Mouse (Mus musculus) bone marrow macrophage, adult 2 months (primary cell): ENCODE data around the gene Pdcd4. TPM values are rescaled to one million over a fixed set of nuclear protein-coding genes. Genes with fewer than 3 reads are reported as not detected.
"Not testable (repeated sequence)": the region's sequence is repeated elsewhere in the genome, so short reads cannot be mapped to it uniquely, and the experiment has no call there.

Experiments
- H3K27ac ChIP-seq: 2 replicates; pipeline ENCODE4 v1.5.1; 2012; ENCODE audit warnings: low read depth, low read length; ENCODE audit not compliant: insufficient read depth
- H3K4me1 ChIP-seq: 2 replicates; pipeline ENCODE4 v1.6.1; 2012; ENCODE audit warnings: low read length; ENCODE audit not compliant: control insufficient read depth, insufficient read depth
- H3K4me3 ChIP-seq: 2 replicates; pipeline ENCODE4 v1.5.1; 2012; ENCODE audit warnings: mild to moderate bottlenecking, low read length, moderate library complexity; ENCODE audit not compliant: insufficient read depth
- CTCF ChIP-seq: IDR thresholded peaks from 2 replicates; pipeline ENCODE4 v1.5.1; 2012; ENCODE audit warnings: low read depth, mild to moderate bottlenecking, low read length, moderate library complexity
- POLR2A ChIP-seq: IDR thresholded peaks from 2 replicates; pipeline ENCODE4 v1.6.1; 2012; ENCODE audit warnings: mild to moderate bottlenecking, low read depth, low read length, borderline replicate concordance
- polyA plus RNA-seq: library from polyadenylated mRNA; stranded (reverse); fragments of >200 nt; gene quantifications from 2 replicates; pipeline ENCODE4 v1.2.4, GENCODE M21; 2012; ENCODE audit not compliant: missing spikeins, insufficient read depth, insufficient read length

The Pdcd4 gene
- polyA plus RNA-seq, 1 experiment: 41.5 TPM

DNA sequence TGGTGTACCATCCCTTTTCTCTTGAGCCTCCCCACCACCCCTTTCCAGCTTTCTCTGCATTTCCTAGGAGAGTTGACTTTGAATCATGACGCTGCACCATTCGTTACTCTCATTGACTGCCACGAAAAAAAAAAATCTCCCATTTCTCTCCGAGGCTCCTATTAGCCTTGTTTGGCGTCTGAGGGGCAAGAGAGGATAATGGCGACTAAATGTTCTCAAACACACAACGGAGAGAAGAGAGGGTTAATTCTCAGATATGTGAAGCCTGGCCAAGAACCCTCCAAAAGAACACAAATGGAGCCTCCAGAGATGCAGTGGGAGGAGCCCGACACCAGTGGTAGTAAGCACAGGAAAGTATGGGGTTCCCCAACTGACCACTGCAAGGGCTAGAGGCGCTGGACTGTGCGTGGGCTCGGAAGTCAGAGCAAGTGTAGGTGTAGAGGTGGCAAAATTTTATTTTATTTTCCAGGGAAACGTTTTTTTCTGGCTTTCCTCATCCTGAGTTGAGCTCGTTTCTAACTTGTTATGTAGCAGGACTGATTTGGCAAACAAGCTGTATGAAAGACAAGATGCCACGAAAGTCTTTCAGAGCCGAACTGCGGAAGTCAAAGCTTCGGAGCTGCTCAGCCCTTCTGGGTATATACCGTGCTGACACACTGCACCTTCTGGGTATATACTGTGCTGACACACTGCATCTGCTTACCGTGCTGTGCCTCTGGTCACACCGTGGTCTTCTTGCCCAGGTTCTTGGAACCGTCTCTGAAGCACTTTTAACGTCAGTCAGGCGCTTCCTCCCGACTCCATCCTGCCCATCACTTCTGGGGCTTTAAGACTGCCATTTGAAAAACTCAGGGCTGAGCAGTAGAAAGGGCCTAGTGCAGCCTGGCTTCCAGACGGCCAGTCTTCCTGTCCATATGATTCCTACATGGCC is 7.2 kb downstream of the Pdcd4 start:
- H3K4me1 ChIP-seq: peaks cover 17% of the 10 kb centered on the region
- no peak overlapping the region for H3K27ac ChIP-seq
- H3K4me3 ChIP-seq: no peak overlapping the region
- TF ChIP-seq CTCF (no peak), POLR2A (no peak)

DNA sequence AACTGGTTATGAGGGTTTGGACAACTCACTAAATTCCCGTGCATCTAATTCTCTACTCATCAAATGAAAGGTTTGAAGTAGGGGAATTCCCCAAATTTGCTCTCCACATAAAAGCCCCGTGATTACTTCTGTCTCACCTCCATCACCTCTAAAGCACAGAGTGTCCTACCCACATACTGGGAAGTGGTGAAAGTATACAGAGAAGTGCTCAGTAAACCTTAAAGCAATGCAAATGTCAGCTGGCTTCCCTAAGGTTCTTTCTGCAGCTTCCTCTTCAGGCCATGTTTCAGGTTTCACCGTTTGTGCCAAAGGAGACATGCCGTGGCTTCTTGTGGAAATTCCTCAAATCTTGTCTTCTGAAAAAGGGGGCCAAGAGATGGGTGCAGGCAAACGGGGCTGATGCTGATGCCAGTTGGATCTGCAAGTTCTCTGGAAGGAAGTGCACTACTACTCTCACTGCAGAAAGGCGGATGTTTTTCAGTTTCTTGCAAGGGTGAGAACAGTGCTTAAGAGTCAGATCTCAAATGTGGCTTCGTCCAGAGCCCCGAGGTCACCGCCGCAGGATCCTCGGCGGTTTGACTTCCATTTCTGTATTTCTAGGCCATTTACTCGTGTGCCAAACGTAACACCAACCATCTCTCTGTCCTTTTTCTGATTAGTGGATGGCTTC is 8.0 kb downstream of the Pdcd4 start:
- H3K4me1 ChIP-seq: peaks cover 10% of the 10 kb centered on the region
- no peak overlapping the region for H3K27ac ChIP-seq
- TF ChIP-seq CTCF (no peak), POLR2A (no peak)
- H3K4me3 ChIP-seq: no peak overlapping the region

DNA sequence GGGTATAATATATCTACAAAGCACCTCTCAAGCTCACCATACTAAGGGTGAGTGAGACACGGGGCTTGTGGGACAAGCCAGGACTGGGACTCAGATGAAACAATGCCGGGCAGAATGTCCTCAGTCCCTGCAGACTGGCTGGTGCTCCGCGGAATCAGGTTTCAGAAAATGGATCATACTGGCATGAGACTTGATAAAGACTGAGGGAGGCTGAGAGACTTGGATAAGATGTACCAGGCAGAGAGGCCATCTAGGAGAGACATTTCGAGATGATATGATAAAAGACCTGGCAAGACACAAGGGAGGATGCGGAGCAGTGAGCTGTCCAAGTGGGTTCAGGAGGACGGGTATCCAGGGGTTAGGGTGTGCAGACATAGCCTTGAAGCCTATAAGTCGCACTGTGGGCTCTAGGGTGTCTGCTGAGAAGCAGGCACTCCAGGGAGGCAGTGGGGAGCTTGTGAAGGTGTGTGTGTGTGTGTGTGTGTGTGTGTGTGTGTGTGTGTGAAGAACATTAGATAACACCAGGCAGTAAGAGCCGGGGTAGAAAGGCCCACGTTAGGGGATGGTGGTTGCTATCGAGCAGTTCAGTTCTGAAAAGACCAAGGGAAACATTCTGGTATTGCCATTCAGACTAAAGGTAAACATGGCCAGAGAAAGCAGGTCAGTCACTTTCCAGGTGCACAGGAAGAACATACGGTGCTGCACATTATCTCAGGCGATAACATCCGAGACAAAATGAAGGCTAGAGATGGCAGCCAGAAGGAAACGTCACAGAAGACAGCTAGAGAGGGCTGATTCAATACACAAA is 10.1 kb downstream of the Pdcd4 start:
- TF ChIP-seq POLR2A: no peak
- TF ChIP-seq CTCF: no peak
- H3K4me3 ChIP-seq: peak overlapping the region; percentile 60
- H3K4me1 ChIP-seq: peaks cover 16% of the 10 kb centered on the region
- peak overlapping the region; percentile 77 for H3K27ac ChIP-seq

DNA sequence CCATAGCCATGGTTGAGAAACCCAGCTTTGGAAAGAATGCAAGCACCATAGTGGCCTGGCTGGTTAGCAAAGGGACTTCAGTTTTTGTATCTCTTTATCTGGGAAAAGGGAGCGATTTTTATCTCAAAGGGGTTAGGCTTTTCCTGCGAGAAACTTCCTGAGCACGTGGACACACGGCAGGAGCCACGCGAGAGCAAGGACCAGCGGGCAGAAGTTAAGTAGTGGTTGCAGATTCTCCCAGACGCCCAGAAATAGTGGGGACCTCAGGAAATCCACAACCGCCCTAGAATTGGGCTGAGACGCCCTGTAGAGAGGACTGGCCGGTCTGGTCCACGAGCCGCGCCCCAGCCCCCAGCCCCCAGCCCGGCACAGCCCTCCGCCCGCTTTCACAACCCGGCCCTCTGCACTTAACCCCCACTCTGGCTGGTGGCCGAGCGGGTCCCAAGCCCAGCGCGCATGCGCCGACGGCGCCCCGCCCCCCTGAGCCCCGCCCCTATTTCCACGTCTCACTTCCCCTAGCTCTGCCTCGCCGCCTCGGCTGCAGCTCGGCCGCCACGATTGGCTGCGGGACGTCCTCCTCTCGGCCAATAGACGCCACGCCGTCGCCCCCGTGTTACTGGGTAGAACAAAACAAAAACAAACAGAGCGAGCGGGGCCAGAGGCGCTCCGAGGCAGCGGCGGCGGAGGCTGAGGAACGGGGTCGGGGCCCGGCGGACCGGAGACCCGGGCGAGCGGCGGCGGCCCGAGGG is 10.9 kb downstream of the Pdcd4 start:
- Histone ChIP-seq H3K4me1 (peaks cover 16% of the 10 kb centered on the region), H3K4me3 (peak overlapping the region; percentile 96), H3K27ac (peak overlapping the region; percentile 77)
- no peak for TF ChIP-seq POLR2A
- no peak for TF ChIP-seq CTCF

DNA sequence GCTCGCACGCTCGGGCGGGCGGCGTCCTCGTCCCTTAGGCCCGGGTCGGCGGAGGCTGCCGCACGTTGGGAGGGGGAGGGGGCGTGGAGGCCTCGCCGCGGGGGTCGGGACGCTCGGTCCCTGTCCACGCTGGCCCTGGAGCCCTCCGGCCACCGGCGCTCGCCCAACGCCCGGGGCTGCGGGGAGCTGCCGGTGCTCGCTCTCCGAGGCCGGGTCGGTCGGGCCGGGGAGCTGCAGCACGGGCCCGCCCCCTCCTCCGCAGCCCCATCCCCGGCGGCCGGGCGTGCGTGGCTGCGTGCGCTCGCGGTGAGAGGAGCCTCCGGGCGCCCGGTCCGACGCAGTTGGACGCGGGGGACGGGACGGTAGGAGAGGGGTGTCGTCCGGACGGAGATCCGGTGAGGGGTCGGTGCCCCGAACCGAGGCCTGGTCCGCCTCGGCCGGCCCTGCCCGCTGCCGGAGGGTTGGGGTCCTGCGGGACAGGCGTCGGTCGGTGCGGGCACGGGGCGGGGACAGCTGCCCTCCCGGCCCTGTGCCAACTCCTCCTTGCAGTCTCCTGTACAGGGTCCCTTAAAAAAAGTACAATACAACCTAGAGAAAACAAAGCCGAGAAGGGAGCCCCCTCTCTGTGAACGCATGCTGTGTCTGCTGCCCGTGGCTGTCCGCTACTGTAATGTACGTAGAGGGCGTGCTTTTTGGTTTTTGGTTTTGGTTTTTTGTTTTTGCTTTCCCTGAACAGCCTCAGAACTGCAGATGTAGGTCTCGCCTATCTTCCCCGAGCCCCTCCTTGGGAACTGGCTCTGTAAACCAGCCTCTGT is 11.7 kb downstream of the Pdcd4 start:
- Histone ChIP-seq H3K4me3 (peak overlapping the region; percentile 96), H3K27ac (peak overlapping the region; percentile 72), H3K4me1 (peaks cover 19% of the 10 kb centered on the region)
- TF ChIP-seq CTCF: peak; percentile 34; the same call in 1 of the 2 replicates
- no peak for TF ChIP-seq POLR2A

DNA sequence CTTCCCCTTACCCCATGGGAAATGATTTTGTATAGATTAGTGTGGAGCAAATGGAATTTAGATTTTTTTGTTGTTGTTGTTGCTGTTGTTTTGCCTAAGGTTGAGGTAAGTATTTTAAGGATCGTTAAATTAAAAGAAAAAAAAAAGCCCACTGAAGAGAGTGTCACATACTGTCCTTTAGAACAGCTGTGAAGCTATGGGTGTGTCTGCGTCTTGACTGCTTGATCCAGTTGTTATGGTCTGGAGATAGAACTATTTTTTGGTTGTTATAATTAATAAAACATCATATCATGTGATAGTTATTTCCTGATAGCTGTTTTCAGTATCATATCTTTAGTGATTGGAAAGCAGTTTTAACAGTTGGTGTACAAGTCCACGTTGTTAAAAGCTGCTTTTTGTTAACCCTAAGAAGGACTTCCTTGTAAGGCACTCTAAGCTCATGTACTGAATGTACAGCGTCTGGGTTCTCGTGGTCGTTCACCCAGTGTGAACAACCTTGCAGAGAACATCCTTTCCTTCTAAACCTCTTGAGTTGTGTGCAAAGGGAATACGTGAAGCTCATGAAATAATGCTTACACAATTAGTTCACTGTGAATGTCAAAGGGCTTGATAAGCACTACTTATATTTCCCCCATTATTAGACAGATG is 12.9 kb downstream of the Pdcd4 start:
- Histone ChIP-seq H3K4me3 (peak overlapping the region; percentile 30), H3K4me1 (peaks cover 17% of the 10 kb centered on the region), H3K27ac (no peak overlapping the region)
- TF ChIP-seq CTCF (no peak), POLR2A (no peak)

DNA sequence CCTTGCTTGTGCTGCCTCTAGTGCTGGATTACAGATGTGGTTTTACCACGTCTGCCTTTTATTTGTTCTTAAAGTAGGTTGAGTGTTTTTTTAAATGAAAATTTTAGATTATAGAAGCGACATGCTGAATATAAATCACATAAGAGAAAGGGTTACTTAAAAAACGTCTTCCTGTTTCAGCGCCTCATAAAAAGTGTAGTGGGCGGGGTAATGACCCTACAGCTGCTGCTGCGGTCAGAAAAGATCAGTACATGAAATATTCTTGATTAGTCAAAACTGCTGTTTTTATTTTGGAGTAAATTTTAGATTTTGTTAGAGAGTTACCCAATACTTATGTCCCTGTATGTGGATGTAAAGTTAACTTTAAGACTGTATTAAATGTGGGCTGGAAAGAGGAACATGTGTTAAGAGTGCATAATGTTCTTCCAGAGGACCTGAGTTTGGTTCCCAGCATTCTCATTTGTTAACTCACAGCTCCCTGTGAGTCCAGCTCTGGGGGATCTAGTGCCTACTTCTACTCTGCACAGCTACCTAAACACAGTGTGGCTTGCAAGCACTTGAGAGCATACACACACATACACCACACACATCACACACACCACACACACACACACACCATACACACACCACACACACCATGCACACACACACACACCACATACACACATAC is 14.1 kb downstream of the Pdcd4 start:
- Histone ChIP-seq H3K4me1 (peaks cover 17% of the 10 kb centered on the region), H3K27ac (no peak overlapping the region), H3K4me3 (peak overlapping the region; percentile 25; the same call in 1 of the 2 replicates)

DNA sequence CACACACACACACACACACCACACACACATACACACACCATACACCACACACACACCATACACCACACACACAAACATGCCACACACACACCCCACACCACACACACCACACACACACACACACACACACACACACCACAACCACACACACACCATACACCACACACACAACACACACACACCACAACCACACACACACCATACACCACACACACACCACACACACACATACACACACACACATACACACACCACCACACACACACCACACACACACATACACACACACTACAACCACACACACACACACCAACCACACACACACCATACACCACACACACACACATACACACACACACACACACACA is 14.7 kb downstream of the Pdcd4 start:
- H3K4me1 ChIP-seq: peaks cover 17% of the 10 kb centered on the region
- peak overlapping the region; percentile 25; the same call in 1 of the 2 replicates for H3K4me3 ChIP-seq
- not testable (repeated sequence) for H3K27ac ChIP-seq

More for the DNA sequence above, 14.1 kb downstream of the Pdcd4 start:
- TF ChIP-seq POLR2A (no peak), CTCF (no peak)
